Mouse (Mus musculus) lung, postnatal 36 days (tissue): Measurements from ENCODE around the gene Selenbp1.
A peak's percentile ranks its signal among the peaks of the same experiment; 100 is the strongest.
"Not testable (repeated sequence)": the region's sequence is repeated elsewhere in the genome, so short reads cannot be mapped to it uniquely, and the experiment has no call there.

Experiments
- DNase-seq: peaks from one replicate; pipeline ENCODE4 v3.0.0; 2022; ENCODE audit warnings: mixed read lengths

Gene Selenbp1

GRCm38 (mm10) chr3:94932809-94933564, at the start of gene Selenbp1:
Selenbp1 (plus strand) TSS chr3:94933056.
- DNase-seq: peak; percentile 95

GRCm38 (mm10) chr3:94886316-94887224, 46.3 kb upstream of the Selenbp1 start, which contains the start of gene Psmb4:
Psmb4 (minus strand) TSS chr3:94886961.
- peak; percentile 94 for DNase-seq

- peak; percentile 75 for DNase-seq
Observed at GRCm38 (mm10) chr3:94888595-94888994, 44.3 kb upstream of the Selenbp1 start.

GRCm38 (mm10) chr3:94894076-94894475, 38.8 kb upstream of the Selenbp1 start:
- DNase-seq: no peak

GRCm38 (mm10) chr3:94902747-94903146, 30.1 kb upstream of the Selenbp1 start:
- DNase-seq: peak; percentile 84

GRCm38 (mm10) chr3:94904759-94905158, 28.1 kb upstream of the Selenbp1 start:
- not testable (repeated sequence) for DNase-seq

- no peak for DNase-seq
Observed at GRCm38 (mm10) chr3:94906482-94906881, 26.4 kb upstream of the Selenbp1 start.

- peak; percentile 84 for DNase-seq
Observed at GRCm38 (mm10) chr3:94911050-94911693, 21.7 kb upstream of the Selenbp1 start.

- DNase-seq: peak; percentile 80
Observed at GRCm38 (mm10) chr3:94913801-94914200, 19.1 kb upstream of the Selenbp1 start.

- DNase-seq: peak; percentile 72
Observed at GRCm38 (mm10) chr3:94915903-94916741, 16.7 kb upstream of the Selenbp1 start.

GRCm38 (mm10) chr3:94917816-94918361, 15.0 kb upstream of the Selenbp1 start:
- peak; percentile 85 for DNase-seq

GRCm38 (mm10) chr3:94918845-94919244, 14.0 kb upstream of the Selenbp1 start:
- no peak for DNase-seq

- DNase-seq: no peak
Observed at GRCm38 (mm10) chr3:94921104-94921503, 11.8 kb upstream of the Selenbp1 start.

GRCm38 (mm10) chr3:94922333-94922732, 10.5 kb upstream of the Selenbp1 start:
- DNase-seq: no peak

- DNase-seq: no peak
Observed at GRCm38 (mm10) chr3:94924688-94925087, 8.2 kb upstream of the Selenbp1 start.

GRCm38 (mm10) chr3:94926301-94926736, 6.5 kb upstream of the Selenbp1 start:
- not testable (repeated sequence) for DNase-seq

GRCm38 (mm10) chr3:94928979-94929378, 3.9 kb upstream of the Selenbp1 start:
- not testable (repeated sequence) for DNase-seq

GRCm38 (mm10) chr3:94930386-94931266, 2.2 kb upstream of the Selenbp1 start:
- DNase-seq: peak; percentile 56

- not testable (repeated sequence) for DNase-seq
Observed at GRCm38 (mm10) chr3:94931427-94932082, 1.3 kb upstream of the Selenbp1 start.

- not testable (repeated sequence) for DNase-seq
Observed at GRCm38 (mm10) chr3:94932279-94932678, 577 bp upstream of the Selenbp1 start.
